Mouse (Mus musculus) erythroblast, embryonic 14.5 days (primary cell): ENCODE measurements around the gene Galk1. TPM values are rescaled to one million over a fixed set of nuclear protein-coding genes. Genes with fewer than 3 reads are reported as not detected.

Experiments used
- H3K27me3 ChIP-seq: 2 replicates; pipeline ENCODE4 v1.6.1; 2012; ENCODE audit warnings: inconsistent platforms; ENCODE audit not compliant: control insufficient read depth
- H3K36me3 ChIP-seq: 2 replicates; pipeline ENCODE4 v1.6.1; 2012; ENCODE audit warnings: mild to moderate bottlenecking, inconsistent platforms; ENCODE audit not compliant: control insufficient read depth
- H3K4me1 ChIP-seq: 2 replicates; pipeline ENCODE4 v1.6.1; 2012; ENCODE audit warnings: inconsistent platforms; ENCODE audit not compliant: control insufficient read depth
- H3K4me3 ChIP-seq: replicated peaks from 2 replicates; pipeline ENCODE3; 2012; ENCODE audit warnings: moderate library complexity, mild to moderate bottlenecking, inconsistent platforms
- H3K9me3 ChIP-seq: 2 replicates; pipeline ENCODE4 v1.6.1; 2012; ENCODE audit warnings: low read length, inconsistent platforms, mixed read lengths; ENCODE audit not compliant: control insufficient read depth
- GATA1 ChIP-seq: IDR thresholded peaks from 2 replicates; pipeline ENCODE4 v1.6.1; 2012; ENCODE audit warnings: low read length, inconsistent platforms, mixed read lengths
- TAL1 ChIP-seq: IDR thresholded peaks from 3 replicates; pipeline ENCODE4 v1.6.1; 2012; ENCODE audit warnings: low read length, inconsistent platforms, mixed read lengths
- polyA plus RNA-seq: library from polyadenylated mRNA; stranded (reverse); fragments of >175 nt; gene quantifications from 2 replicates; pipeline ENCODE4 v1.2.3, GENCODE M21; 2012

Gene Galk1
- polyA plus RNA-seq, 1 experiment = 1.9 TPM

DNA sequence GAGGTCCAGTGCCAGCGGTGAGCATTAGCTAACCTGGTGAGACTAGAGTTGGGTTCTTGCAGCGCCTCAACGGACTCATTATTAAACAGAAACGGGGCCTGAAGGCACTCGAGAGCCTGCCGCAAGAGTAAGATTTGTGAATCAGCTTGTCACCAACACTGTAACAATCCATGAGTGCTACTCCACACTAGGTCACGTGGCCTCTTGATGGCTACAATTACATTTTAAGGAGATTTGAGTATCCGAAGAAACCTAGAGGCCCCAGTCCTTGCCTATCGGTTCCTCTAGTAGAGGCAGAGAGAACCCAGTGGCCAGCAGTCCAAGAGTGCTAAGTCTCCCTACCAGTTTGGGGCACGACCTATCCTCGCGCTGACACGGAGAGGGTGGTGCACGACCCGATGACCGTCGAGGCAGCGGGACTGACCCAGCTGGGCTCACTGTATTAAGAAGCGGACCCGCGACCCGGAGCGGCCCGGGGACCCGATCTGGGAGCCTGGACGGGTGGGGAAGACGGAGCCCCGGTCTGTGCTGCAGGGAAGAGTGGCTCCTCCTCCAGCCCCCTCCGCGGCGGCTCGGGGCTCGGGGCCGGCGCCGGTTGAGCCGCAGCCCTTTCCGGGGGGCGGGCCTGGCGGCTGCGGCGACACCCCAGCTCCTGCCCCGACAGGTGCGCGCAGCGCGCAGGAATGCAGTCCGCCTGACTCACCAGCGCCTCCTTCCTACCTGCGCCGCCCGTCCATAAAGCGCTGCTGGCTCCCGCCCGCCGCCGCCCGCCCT, 38.0 kb downstream of the Galk1 start, which contains the start of gene Itgb4:
Gene Itgb4, plus strand, starts transcription at position 401 of the 774 bp plus-strand sequence.
- H3K36me3 ChIP-seq = no peaks in the 10 kb centered on the region
- peak within 1 kb of the TSS; percentile 14 for H3K4me3 ChIP-seq
- TF ChIP-seq GATA1 = no peak
- no peak for TF ChIP-seq TAL1
- peaks cover 4% of the 10 kb centered on the region; the same call in 1 of the 2 replicates for H3K4me1 ChIP-seq
- peaks cover 63% of the 10 kb centered on the region for H3K27me3 ChIP-seq
- no peaks in the 10 kb centered on the region for H3K9me3 ChIP-seq

DNA sequence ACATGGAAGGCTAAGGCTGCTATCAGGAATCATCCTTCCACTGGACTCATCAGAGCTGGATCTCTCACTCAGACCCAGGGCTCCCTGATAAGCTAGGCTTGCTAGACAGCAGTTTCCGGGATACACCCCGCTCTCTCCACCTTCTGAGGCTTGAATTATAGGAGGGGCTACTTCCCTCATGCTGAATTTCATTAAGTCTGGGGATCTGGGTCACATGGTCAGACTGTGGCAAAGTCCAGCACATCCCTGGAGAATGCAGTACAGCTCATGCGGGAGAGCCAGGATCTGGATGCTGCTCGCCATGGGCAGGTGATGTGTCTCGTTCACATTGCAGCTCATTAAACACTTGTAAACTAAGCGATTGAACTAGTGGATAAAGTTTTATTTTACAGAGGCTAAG, 41.5 kb downstream of the Galk1 start:
- H3K9me3 ChIP-seq = no peaks in the 10 kb centered on the region
- TF ChIP-seq GATA1 = no peak
- TF ChIP-seq TAL1 = no peak
- no peak overlapping the region for H3K4me3 ChIP-seq
- peaks cover 11% of the 10 kb centered on the region for H3K36me3 ChIP-seq
- no peaks in the 10 kb centered on the region; the same call in 1 of the 2 replicates for H3K4me1 ChIP-seq
- H3K27me3 ChIP-seq = peaks cover 37% of the 10 kb centered on the region

DNA sequence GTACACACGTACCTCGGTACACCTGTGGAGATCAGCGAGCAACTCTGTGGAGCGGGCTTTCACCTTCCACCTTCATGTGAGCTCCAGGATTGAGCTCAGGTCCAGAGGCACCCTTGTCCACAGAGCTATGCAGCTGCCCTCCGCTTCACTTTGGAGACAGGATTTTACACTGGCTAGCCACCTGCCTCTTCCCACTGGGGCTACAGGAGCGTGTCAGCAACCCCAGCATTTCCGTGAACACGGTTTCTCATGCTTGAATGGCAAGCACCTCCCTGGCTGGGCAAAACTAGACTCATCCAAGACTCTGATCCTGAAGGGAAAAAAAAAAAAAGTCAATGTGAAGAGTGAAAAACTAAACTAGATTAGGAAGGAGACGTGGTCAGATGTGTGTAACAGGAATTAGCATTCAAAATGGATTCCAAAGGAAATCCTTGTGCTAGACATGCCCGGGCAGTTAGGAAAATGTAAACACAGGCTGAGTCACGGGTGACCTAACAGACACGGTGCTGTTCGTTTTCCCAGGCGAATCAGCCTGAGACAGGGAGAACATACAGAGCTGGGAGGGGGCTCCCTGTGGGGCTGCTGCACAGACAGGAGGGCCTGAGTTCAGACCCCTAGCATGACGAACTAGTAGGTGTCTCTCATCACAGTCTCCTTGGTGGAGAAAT, 42.4 kb downstream of the Galk1 start:
- peaks cover 3% of the 10 kb centered on the region for H3K4me1 ChIP-seq

DNA sequence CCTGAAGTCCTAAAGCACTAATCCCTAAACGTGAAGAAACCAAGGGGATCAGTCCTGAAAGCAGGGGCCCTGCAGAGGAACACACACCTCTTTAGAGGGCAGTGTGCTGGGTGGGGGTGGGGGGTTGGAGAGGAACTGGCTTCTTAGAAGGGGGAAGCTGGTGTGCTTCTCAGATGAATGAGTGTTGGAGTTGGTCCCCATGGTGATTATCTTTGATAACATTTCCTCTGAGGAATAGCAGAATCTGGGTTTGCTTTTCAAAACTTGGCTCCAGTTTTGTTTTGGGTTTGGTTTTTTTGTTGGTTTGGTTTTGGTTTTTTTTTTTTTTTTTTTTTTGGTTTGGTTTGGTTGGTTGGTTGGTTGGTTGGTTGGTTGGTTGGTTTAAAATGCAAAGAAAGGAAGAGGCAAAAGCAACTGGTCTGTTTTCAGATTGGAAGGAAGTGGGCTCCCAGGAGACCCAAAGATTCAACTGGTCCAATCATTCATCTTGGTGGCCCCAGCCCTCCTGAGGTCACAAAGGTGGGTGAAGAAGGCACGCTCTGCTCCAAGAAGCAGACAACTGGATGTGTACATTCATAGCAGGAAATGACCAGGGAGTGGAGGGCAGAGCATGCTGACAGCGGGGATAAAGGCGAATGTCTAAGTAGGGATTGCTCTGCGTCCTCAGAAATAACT, 43.7 kb downstream of the Galk1 start:
- Histone ChIP-seq H3K4me3 (no peak overlapping the region), H3K36me3 (peaks cover 32% of the 10 kb centered on the region), H3K27me3 (peaks cover 15% of the 10 kb centered on the region), H3K9me3 (no peaks in the 10 kb centered on the region), H3K4me1 (peaks cover 16% of the 10 kb centered on the region)
- no peak for TF ChIP-seq GATA1
- no peak for TF ChIP-seq TAL1

More for the DNA sequence above, 42.4 kb downstream of the Galk1 start:
- no peak for TF ChIP-seq GATA1
- no peak for TF ChIP-seq TAL1
- Histone ChIP-seq H3K36me3 (peaks cover 19% of the 10 kb centered on the region), H3K4me3 (no peak overlapping the region), H3K9me3 (no peaks in the 10 kb centered on the region), H3K27me3 (peaks cover 28% of the 10 kb centered on the region)

DNA sequence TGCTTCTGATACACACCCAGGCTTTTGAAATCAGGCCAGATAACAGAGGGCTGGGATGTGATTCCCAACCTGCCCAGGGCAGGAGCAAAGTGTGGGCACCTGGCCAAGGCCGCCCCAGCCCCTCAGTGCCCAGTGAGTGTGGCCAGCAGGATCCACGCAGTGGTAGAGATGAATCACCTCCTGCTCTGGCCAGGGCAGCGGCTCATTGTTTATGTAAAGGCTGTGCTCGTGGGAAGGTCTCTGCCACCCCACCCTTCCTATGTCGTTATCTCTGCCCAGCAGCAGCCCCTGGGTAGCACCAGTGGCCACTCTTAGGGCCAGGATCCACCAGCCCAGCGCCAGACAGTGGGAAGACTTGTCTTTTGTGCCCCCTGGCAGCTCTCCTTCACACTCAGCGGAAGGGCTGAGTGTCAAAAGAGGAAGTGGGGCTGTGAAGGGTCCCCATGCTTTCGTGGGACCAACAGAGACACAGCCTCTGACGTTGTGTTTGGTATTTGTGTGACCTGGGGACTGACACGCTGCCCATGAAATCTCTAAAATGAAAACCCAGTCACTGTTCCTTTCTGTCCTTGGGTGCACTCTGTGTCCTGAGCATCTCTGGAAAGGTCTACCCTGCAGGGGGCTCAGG, 47.4 kb downstream of the Galk1 start:
- Histone ChIP-seq H3K4me1 (peaks cover 21% of the 10 kb centered on the region), H3K27me3 (no peaks in the 10 kb centered on the region; the same call in 1 of the 2 replicates), H3K36me3 (peaks cover 70% of the 10 kb centered on the region)

DNA sequence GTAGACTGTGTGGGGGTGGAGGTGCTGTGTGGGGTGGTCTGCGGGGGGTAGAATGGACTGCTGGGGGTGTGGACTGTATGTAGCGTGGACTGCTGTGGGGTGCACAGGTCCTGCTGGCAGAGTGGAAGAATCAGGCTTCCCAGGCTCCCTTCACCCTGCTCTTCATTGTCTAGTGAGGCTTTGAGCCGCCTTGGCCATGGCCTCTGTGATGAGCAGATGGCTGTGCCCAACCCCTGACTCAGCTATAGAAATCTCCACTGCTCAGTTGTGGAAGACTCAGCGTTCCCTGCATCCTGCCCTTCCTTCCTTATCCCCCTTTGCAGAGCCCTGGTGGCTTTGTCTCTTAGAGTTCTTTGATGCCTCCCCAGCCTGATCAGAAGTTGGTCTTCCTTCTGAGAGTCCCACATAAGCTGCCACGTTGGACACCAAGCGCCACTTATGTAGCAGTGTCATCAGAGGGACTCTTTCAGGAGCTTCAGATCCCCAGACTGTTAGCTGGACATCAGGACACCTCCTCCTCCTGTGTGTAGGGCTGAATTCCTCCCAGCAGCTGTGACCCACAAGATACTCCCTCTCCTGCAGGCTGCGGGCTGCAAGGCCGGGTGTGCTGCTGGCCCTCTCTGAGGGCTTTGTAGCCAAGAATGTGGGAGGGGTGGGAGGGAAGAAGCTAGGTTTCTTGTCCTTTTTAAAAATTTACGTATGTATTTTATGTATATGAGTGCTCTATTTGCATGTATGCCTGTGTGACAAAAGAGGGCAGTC, 49.7 kb downstream of the Galk1 start:
- no peaks in the 10 kb centered on the region for H3K9me3 ChIP-seq
- H3K4me3 ChIP-seq = no peak overlapping the region
- no peak for TF ChIP-seq GATA1
- no peak for TF ChIP-seq TAL1
- peaks cover 21% of the 10 kb centered on the region for H3K4me1 ChIP-seq
- H3K36me3 ChIP-seq = peaks cover 85% of the 10 kb centered on the region
- H3K27me3 ChIP-seq = no peaks in the 10 kb centered on the region; the same call in 1 of the 2 replicates

More for the DNA sequence above, 47.4 kb downstream of the Galk1 start:
- Histone ChIP-seq H3K9me3 (no peaks in the 10 kb centered on the region), H3K4me3 (no peak overlapping the region)
- TF ChIP-seq TAL1 (no peak), GATA1 (no peak)

DNA sequence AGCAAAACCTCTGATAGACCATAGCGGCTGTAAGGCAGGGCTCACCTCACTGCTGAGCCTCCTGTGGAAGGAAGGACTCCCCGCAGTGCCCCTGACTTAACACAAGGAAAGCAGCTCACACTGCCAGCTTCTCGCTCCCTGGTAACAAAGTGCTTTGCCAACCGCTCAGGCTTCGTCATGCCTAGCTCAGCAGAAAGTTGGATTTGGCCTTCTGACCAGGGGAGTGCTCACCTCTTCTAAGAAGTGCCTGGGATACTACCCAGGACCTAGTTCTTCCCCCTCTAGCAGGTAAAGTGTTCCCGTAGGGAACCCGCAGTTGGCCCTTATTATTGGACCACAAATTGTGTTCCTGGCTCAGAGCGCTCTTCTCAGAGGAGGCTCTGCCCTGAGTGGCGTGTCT, 53.5 kb downstream of the Galk1 start:
- Histone ChIP-seq H3K9me3 (no peaks in the 10 kb centered on the region), H3K36me3 (peaks cover 89% of the 10 kb centered on the region), H3K4me3 (no peak overlapping the region), H3K4me1 (peaks cover 9% of the 10 kb centered on the region), H3K27me3 (no peaks in the 10 kb centered on the region; the same call in 1 of the 2 replicates)
- TF ChIP-seq TAL1 (no peak), GATA1 (no peak)

Other genes starting within 250 kb of the Galk1 start
- gene Tmem94, start 247.3 kb downstream of the Galk1 start, polyA plus RNA-seq = 6.1 and 6.3 TPM in 2 replicates
- gene Caskin2, start 199.1 kb downstream of the Galk1 start, polyA plus RNA-seq = 10.9 and 12.1 TPM in 2 replicates
- gene Tsen54, start 198.0 kb downstream of the Galk1 start, polyA plus RNA-seq = 3.4 and 4.5 TPM in 2 replicates
- 2.1 and 2.3 TPM in 2 replicates for gene Llgl2, start 188.7 kb downstream of the Galk1 start, polyA plus RNA-seq
- not detected in 2 replicates for gene Myo15b, start 154.3 kb downstream of the Galk1 start, polyA plus RNA-seq
- gene Smim5, start 112.8 kb downstream of the Galk1 start, polyA plus RNA-seq = 2.1 and 3.2 TPM in 2 replicates
- 0.09 and 0.28 TPM in 2 replicates for gene Smim6, start 100.7 kb downstream of the Galk1 start, polyA plus RNA-seq
- 3.0 and 3.7 TPM in 2 replicates for gene Sap30bp, start 79.4 kb downstream of the Galk1 start, polyA plus RNA-seq
- 1.4 and 2.3 TPM in 2 replicates for gene Recql5, start 79.2 kb downstream of the Galk1 start, polyA plus RNA-seq
- gene Itgb4, start 38.0 kb downstream of the Galk1 start, polyA plus RNA-seq = 0.01 TPM in 1 of 2 replicates, not detected in the other
- gene H3f3b, start 15.2 kb upstream of the Galk1 start, polyA plus RNA-seq = 117 and 150 TPM in 2 replicates
- gene Unk, start 17.6 kb upstream of the Galk1 start, polyA plus RNA-seq = 3.6 and 3.8 TPM in 2 replicates
- 14.5 and 18.2 TPM in 2 replicates for gene Unc13d, start 65.2 kb upstream of the Galk1 start, polyA plus RNA-seq
- 142 and 153 TPM in 2 replicates for gene Wbp2, start 74.3 kb upstream of the Galk1 start, polyA plus RNA-seq
- gene Trim47, start 114.5 kb upstream of the Galk1 start, polyA plus RNA-seq = 0.10 and 0.17 TPM in 2 replicates
- gene Trim65, start 118.4 kb upstream of the Galk1 start, polyA plus RNA-seq = 0.04 and 0.08 TPM in 2 replicates
- gene Mrpl38, start 126.1 kb upstream of the Galk1 start, polyA plus RNA-seq = 7.7 and 8.4 TPM in 2 replicates
- 1.1 and 1.3 TPM in 2 replicates for gene Fbf1, start 155.4 kb upstream of the Galk1 start, polyA plus RNA-seq
- gene Ten1, start 186.1 kb upstream of the Galk1 start, polyA plus RNA-seq = 7.6 and 10.2 TPM in 2 replicates
- gene Acox1, start 186.3 kb upstream of the Galk1 start, polyA plus RNA-seq = 0.10 and 0.11 TPM in 2 replicates
- 0.01 TPM in 2 replicates for gene Evpl, start 225.4 kb upstream of the Galk1 start, polyA plus RNA-seq